Mouse (Mus musculus): Measurements from ENCODE around the gene Flrt2. TPM values are rescaled to one million over a fixed set of nuclear protein-coding genes. Genes with fewer than 3 reads are reported as not detected.
A peak's percentile ranks its signal among the peaks of the same experiment; 100 is the strongest.

Flrt2 gene
- polyA plus RNA-seq, 2 experiments = 0.44 to 0.63 TPM

GRCm38 (mm10) chr12:95667296-95667695, 24.7 kb upstream of the Flrt2 start:
- ATAC-seq (ENCODE audit: insufficient read depth) = no peak
- H3K4me2 ChIP-seq (ENCODE audit: low read depth) = no peak overlapping the region
- WGBS (ENCODE audit: insufficient replicate concordance) = 52% methylated on average over 5 of the region's 5 CpGs

GRCm38 (mm10) chr12:95675711-95676110, 16.3 kb upstream of the Flrt2 start:
- Histone ChIP-seq H3K27me3 (ENCODE audit: control insufficient read depth, insufficient read depth, low read length) (no peaks in the 10 kb centered on the region), H3K27ac (no peak overlapping the region), H3K4me1 (replicated peaks; ENCODE audit: control insufficient read depth in 2 of 2, insufficient read depth in 2 of 2, low read length in 1 of 2) (no peaks in the 10 kb centered on the region), H3K9ac (replicated peaks) (no peak overlapping the region), H3K36me3 (replicated peaks; ENCODE audit: control insufficient read depth, insufficient read depth, low read depth) (no peaks in the 10 kb centered on the region), H3K4me3 (ENCODE audit: insufficient read depth in 1 of 2, low read depth in 2 of 2, low read length in 2 of 2) (no peak overlapping the region), H3K9me3 (ENCODE audit: control insufficient read depth, low read length) (no peaks in the 10 kb centered on the region), H3K4me2 (ENCODE audit: low read depth) (no peak overlapping the region)
- no peak for ATAC-seq (ENCODE audit: insufficient read depth)
- TF ChIP-seq CTCF (IDR thresholded peaks at IDR 0.05; ENCODE audit: low read depth) (no peak), EP300 (IDR thresholded peaks at IDR 0.05; ENCODE audit: low read depth) (no peak)
- no peak for DNase-seq (ENCODE audit: low read depth in 3 of 3, low spot score in 3 of 3)
- WGBS (ENCODE audit: insufficient replicate concordance) = 53% methylated on average over 5 of the region's 5 CpGs

More at GRCm38 (mm10) chr12:95667296-95667695, 24.7 kb upstream of the Flrt2 start:
- Histone ChIP-seq H3K9ac (replicated peaks) (no peak overlapping the region), H3K4me3 (ENCODE audit: insufficient read depth in 1 of 2, low read depth in 2 of 2, low read length in 2 of 2) (no peak overlapping the region), H3K27me3 (ENCODE audit: control insufficient read depth, insufficient read depth, low read length) (no peaks in the 10 kb centered on the region), H3K36me3 (replicated peaks; ENCODE audit: control insufficient read depth, insufficient read depth, low read depth) (no peaks in the 10 kb centered on the region), H3K27ac (no peak overlapping the region), H3K4me1 (replicated peaks; ENCODE audit: control insufficient read depth in 2 of 2, insufficient read depth in 2 of 2, low read length in 1 of 2) (no peaks in the 10 kb centered on the region), H3K9me3 (ENCODE audit: control insufficient read depth, low read length) (no peaks in the 10 kb centered on the region)
- TF ChIP-seq EP300 (IDR thresholded peaks at IDR 0.05; ENCODE audit: low read depth) = no peak
- no peak for TF ChIP-seq CTCF (IDR thresholded peaks at IDR 0.05; ENCODE audit: low read depth)
- DNase-seq (ENCODE audit: low read depth in 3 of 3, low spot score in 3 of 3) = no peak

GRCm38 (mm10) chr12:95690819-95691218, 1.2 kb upstream of the Flrt2 start:
- Histone ChIP-seq H3K36me3 (replicated peaks; ENCODE audit: control insufficient read depth, insufficient read depth, low read depth) (no peaks in the 10 kb centered on the region), H3K4me2 (ENCODE audit: low read depth) (no peak overlapping the region), H3K27ac (no peak overlapping the region), H3K9me3 (ENCODE audit: control insufficient read depth, low read length) (no peaks in the 10 kb centered on the region), H3K27me3 (ENCODE audit: control insufficient read depth, insufficient read depth, low read length) (peaks cover 45% of the 10 kb centered on the region), H3K4me1 (replicated peaks; ENCODE audit: control insufficient read depth in 2 of 2, insufficient read depth in 2 of 2, low read length in 1 of 2) (no peaks in the 10 kb centered on the region), H3K9ac (replicated peaks) (no peak overlapping the region), H3K4me3 (ENCODE audit: insufficient read depth in 1 of 2, low read depth in 2 of 2, low read length in 2 of 2) (no peak overlapping the region)
- ATAC-seq (ENCODE audit: insufficient read depth) (no peak), DNase-seq (ENCODE audit: low read depth in 3 of 3, low spot score in 3 of 3) (no peak)
- WGBS (ENCODE audit: insufficient replicate concordance) = 6% methylated on average over 9 of the region's 9 CpGs
- TF ChIP-seq CTCF (IDR thresholded peaks at IDR 0.05; ENCODE audit: low read depth) (0 out of 2 replicates have a peak, but pooled peaks have one; percentile 16), EP300 (IDR thresholded peaks at IDR 0.05; ENCODE audit: low read depth) (no peak)

- no peak for ATAC-seq (ENCODE audit: insufficient read depth)
- peaks cover 59% of the 10 kb centered on the region for H3K27me3 ChIP-seq (ENCODE audit: control insufficient read depth, insufficient read depth, low read length)
- WGBS (ENCODE audit: insufficient replicate concordance) = 3% methylated on average over 13 of the region's 13 CpGs
- no peaks in the 10 kb centered on the region for H3K9me3 ChIP-seq (ENCODE audit: control insufficient read depth, low read length)
- DNase-seq (ENCODE audit: low read depth in 3 of 3, low spot score in 3 of 3) = no peak
- TF ChIP-seq EP300 (IDR thresholded peaks at IDR 0.05; ENCODE audit: low read depth) (no peak), CTCF (IDR thresholded peaks at IDR 0.05; ENCODE audit: low read depth) (no peak)
- H3K4me3 ChIP-seq (ENCODE audit: insufficient read depth in 1 of 2, low read depth in 2 of 2, low read length in 2 of 2) = no peak overlapping the region
- H3K36me3 ChIP-seq (replicated peaks; ENCODE audit: control insufficient read depth, insufficient read depth, low read depth) = no peaks in the 10 kb centered on the region
- no peak overlapping the region for H3K9ac ChIP-seq (replicated peaks)
- H3K4me1 ChIP-seq (replicated peaks; ENCODE audit: control insufficient read depth in 2 of 2, insufficient read depth in 2 of 2, low read length in 1 of 2) = no peaks in the 10 kb centered on the region
- no peak overlapping the region for H3K4me2 ChIP-seq (ENCODE audit: low read depth)
- no peak overlapping the region for H3K27ac ChIP-seq
Measured at GRCm38 (mm10) chr12:95692948-95693650, 1.1 kb downstream of the Flrt2 start.

GRCm38 (mm10) chr12:95693651-95694471, 1.8 kb downstream of the Flrt2 start:
- WGBS (ENCODE audit: insufficient replicate concordance) = under 1% methylated on average over 28 of the region's 28 CpGs
- peaks cover 59% of the 10 kb centered on the region for H3K27me3 ChIP-seq (ENCODE audit: control insufficient read depth, insufficient read depth, low read length)
- H3K4me2 ChIP-seq (ENCODE audit: low read depth) = peak overlapping the region; percentile 53
- no peaks in the 10 kb centered on the region for H3K9me3 ChIP-seq (ENCODE audit: control insufficient read depth, low read length)
- DNase-seq (ENCODE audit: low read depth in 3 of 3, low spot score in 3 of 3) = no peak
- no peak for TF ChIP-seq CTCF (IDR thresholded peaks at IDR 0.05; ENCODE audit: low read depth)
- ATAC-seq (ENCODE audit: insufficient read depth) = no peak
- no peak overlapping the region for H3K9ac ChIP-seq (replicated peaks)
- peak overlapping the region in 1 of 2 experiments; percentile 20; a peak in 3 of 4 replicates for H3K4me3 ChIP-seq (ENCODE audit: insufficient read depth in 1 of 2, low read depth in 2 of 2, low read length in 2 of 2)
- no peaks in the 10 kb centered on the region for H3K36me3 ChIP-seq (replicated peaks; ENCODE audit: control insufficient read depth, insufficient read depth, low read depth)
- no peaks in the 10 kb centered on the region for H3K4me1 ChIP-seq (replicated peaks; ENCODE audit: control insufficient read depth in 2 of 2, insufficient read depth in 2 of 2, low read length in 1 of 2)
- H3K27ac ChIP-seq = no peak overlapping the region
